Mouse (Mus musculus) CD4-positive, CD25-positive, alpha-beta regulatory T cell, adult 2 months (primary cell): ENCODE results near the gene Rint1.
"Not testable (repeated sequence)": the region's sequence is repeated elsewhere in the genome, so short reads cannot be mapped to it uniquely, and the experiment has no call there.

ENCODE experiments used
- DNase-seq: peaks from one replicate; pipeline ENCODE4 v3.0.0-alpha.2; 2012; ENCODE audit warnings: low read depth, low spot score

Gene Rint1

DNA sequence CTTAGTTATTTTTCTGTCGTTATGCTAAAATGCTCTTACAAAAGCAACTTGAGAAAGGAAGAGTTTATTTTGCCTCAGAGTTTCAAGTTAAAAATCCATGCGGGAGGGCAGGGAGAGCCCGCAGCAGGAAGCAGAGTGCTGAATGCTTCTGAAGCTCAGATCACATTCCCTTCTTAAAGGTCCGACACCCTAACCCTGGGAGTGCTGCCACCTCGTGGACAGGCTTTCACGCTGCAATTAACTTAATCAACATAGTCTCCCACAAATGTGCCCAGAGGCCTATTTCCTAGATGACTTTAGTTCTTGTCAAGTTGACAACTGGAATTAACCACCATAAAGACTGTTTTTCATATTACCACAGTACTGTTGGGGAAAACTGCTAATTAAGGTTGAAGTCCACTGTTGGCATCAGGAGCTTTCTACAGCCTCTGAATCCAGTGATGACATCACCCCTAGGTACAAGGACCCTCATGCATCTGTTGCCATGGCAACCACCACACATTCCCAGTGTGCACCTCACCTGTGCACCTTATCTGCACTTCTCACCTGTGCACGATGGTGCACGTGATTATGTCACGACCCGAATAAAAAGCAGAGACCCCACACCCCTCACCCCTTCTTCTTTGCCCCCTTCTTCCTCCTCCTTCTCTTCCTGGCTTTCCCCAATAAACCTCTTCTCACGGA is 39.0 kb downstream of the Rint1 start:
- DNase-seq, result peak; percentile 84

DNA sequence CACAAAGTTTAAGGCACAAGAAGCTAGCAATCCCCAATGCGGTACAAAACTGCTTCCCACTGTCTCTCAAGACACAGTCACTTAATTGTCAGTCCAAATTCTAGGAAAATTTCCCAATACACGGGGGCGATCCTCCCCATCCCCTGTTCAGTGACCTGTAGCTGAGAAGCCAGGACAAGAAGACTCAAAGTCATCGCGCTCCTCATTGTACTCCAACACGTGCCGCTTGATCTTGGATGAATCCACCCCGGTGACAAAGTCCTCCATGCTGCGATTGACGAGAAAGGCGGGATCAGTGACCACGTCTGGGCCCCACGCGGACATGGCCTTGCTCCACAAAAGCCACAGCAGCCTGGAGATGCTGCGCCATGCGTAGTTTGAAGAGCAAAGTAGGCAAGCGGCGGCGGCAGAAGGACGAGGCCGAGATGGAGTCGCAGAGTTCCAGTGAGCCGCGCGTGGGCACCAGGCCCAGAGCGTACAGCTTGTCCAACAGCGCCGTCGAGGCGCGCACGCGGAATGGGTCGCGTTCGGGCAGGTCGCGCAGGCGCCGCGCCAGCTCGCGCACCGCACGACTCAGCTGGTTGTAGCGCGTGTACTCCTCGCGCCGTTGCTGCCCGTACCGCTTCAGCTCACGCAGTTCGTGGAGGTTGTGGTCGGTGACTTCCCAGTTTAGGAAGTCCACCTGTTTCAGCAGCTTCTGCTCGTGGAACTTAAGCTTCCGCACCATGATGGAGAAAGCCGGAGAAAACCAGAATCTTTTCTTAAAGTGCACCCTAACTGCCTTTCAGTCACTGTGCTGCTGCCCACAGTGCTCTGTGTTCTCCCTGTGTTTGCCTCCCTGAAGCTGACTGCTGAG is 43.6 kb downstream of the Rint1 start:
- DNase-seq, result no peak

DNA sequence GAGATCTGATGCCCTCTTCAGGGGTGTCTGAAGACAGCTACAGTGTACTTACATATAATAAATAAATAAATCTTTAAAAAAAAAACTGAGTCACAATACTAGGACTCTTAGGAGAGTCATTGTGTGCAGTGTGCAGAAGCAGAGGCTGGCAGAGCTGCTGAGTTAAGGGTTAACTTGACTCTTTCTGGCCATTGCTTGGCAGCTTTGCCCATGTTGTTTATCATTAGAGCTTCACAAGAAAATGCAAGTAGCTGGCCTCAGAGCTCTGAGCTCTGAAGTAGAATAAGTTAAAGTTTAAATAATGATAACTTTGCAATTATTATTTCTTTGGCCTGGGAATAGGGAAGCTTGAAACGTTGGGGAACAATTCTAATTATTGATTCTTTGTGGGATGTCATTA is 48.2 kb downstream of the Rint1 start:
- not testable (repeated sequence) for DNase-seq

DNA sequence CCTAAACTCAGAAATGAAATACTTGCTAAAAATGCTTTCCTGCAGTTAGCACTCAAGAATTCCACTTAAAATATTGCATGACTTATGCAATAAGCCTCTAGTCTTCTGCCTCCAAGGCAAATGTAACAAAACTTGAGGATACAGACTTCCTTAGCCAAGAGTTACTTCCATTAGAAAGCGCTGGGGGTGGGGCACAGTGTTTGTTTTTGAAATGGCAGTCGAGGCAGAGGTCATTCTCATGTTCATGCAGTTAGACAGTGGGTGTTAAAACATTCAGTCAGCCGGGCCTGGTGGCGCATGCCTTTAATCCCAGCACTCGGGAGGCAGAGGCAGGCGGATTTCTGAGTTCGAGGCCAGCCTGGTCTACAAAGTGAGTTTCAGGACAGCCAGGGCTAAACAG is 50.6 kb downstream of the Rint1 start:
- no peak for DNase-seq

DNA sequence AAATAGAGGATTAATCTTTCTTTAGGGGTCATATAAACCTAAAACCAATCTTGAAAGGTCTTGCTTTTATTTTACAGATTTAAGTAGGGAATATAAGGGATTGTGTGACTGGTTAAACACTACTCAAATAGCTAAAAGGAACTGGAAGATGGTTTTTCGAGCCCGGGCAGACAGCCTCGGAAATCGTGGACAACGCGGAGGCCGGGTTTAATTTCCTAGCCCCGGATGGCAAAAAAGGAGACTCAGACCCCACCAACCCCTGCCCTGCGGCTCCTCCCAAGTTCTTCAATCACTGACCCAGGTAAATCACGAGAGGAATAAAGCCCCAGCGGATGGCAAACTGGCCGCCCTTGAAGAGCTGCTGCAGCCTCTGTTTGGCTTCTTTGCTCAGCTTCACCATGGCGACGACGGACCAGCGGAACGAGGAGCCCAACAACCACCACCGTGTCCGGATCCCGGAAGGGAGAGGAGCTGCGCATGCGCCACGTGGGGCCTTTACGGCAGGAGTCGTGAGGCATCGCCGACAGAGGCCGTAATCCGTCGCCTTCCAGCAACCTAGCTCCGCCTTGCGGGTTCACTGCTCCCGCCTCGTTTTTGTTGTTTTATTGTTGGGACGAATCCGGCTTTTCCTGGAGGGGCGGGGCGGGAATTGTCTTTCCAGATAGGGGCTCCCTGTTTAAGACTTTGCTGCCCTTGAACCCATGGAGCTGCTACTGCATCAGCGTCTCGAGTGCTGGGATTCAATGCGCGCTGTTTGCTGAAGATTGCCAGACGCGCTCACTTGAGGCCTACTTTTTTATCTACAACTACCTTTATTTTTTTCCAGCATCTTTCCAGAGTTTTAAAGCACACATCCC is 56.4 kb downstream of the Rint1 start, which contains the start of gene Tomm7:
TSS of gene Tomm7 (minus strand) at position 488 of the 857 bp plus-strand sequence.
- DNase-seq, result peak; percentile 97

DNA sequence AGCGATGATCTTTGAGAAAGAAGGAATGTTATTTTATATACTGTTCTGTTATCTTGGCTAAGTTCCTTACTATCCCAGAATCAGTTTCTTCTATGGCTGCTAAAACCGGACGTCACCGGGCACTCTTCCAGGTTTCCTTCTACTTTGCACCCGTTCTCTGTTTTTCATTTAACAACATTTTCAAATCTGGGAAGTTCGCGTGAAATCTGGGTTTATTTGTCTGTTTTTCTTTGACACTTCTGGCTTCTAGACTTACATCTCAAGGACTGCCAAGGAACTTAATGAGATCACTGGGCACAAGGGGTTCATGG is 57.0 kb downstream of the Rint1 start:
- peak; percentile 9 for DNase-seq

DNA sequence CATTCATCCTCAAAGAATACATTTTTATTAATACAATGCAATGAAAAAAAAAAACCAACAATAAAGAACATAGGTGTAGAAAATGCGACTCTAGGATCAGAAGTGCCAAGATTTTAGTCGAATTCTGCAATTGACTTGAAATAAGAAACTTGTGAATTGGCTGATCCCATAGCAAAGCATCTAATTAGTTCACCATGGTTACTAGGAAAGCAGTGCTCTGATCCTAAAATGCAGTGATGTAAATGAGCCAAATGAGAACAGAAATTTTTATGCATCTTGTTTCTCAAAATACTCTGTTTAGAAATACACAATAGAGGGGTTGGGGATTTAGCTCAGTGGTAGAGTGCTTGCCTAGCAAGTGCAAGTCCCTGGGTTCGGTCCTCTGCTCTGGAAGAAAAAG is 57.6 kb downstream of the Rint1 start:
- no peak for DNase-seq

DNA sequence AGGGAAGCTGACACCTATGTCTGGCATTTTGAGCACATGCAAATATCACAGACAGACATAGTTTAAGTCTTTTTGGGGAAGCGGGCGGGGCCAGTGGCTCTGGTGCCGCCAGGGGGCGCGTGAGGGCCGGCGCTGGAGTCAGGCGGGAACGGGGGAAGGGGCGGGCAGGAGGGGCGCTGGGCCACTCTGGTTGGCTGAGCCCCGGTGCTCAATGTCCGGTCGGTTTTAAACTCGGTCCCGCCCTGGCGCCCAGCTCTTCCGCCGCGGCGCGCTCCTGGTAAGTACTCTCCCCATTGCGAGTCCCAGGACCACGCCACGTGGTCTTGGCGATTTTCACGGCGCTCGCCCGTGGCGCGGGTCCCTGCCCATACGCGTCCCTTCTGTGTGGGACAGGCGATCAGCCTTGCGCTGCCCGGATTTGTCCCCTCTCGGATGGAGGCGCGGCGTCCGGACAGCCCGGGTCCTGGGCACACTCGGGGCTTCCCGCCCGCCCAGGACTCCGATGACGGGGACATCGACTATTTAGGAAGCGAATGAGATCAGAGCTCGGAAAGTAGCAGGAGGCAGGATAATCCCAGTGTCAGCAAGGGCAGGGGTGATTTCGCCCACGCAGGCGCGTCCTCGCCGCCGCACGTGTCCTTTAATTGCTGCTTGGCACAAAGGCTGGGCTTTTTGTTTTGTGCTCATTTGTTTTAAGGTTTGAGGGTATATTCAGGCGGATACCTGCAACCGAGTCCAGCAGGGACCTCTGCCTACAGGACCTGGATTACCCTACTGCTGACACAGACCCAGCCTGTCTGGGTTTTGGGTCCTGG is 63.0 kb downstream of the Rint1 start:
- peak; percentile 93 for DNase-seq

DNA sequence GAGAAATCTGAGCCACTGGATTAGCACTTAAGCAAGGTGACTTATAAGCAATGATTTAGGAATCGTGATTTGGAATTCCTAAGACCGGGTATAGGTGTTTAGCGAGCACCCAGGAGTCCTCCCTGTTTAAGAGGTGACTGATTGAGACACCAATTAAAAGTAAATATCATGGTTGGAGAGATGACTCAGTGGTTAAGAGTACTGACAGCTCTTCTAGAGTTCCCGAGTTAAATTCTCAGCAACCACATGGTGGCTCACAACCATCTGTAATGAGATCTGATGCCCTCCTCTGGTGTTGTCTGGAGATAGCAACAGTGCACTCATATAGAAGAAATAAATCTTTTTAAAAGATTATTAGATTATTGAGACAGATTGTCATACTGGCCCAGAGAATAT is 63.6 kb downstream of the Rint1 start:
- DNase-seq, result peak; percentile 21

DNA sequence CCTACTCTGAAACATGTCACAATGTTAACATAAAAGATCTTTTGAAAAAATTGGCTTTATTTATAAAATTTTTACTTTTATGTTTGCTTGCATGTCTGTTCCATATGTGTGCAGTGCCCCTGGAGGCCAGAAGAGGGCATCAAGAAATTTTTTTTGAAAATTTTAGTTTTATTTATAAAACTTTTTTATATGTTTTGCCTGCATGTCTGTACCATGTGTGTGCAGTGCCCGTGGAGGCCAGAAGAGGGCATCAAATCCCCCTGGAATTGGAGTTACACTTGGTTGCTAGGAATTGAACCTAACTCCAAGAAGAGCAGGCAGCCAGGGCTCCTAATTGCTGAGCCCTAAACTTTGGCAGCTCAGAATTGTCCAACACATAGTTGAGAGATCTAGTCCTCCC is 65.4 kb downstream of the Rint1 start:
- peak; percentile 43 for DNase-seq

DNA sequence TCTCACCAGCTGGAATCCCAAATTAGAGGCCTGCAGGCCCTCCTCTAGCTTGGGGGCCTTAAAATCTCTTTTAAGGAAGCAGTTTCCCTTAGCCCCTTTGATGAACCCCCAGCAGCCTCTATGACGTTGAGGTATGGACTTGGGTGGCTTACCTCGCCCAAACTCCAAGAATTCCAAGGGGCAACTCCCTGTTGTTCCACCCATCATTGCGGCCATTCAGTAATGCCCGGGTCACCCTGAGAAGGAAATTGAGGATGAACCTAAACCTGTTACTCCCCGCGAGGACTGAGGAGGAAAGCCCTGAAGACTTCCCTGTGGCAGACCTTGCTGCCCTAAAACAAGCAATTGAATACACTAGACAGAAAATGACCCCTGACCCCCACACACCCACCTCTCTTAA is 68.0 kb downstream of the Rint1 start:
- no peak for DNase-seq

DNA sequence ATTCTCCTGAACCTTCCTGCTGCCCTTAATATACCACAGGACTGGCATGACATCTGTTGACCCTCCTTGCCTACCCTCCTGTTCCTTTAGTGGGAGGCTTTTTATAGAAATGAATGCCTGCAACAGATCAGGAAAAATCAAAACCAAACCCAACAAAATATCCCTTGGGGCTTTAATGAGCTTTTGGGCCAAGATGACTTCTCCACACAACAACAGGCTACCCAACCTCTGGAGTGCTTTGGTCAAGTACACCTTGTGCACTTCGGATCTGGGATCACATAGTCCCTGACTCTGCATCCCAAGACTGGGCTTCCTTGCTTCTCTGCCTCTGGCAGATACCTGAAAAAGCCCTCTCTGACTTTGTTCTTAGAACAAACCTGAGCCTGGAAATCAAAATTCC is 68.7 kb downstream of the Rint1 start:
- DNase-seq, result no peak

DNA sequence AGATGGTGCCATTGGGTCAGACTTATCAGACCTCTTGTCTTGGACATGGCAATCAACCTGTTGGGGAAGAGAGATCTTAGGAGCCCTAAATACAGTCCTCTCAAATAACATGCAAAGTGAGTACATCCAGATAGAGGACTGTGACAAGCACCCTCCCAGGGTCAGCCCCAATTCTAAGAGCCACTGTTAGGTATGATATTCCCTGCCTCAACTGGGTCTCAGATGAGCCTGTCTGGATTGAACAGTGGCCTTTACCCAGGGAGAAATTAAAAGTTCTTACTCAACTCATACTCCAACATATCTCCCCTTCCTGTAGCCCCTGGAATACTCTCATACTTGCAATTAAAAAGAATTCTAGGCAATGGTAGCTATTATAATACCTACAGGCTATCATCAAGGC is 69.7 kb downstream of the Rint1 start:
- DNase-seq, result no peak

DNA sequence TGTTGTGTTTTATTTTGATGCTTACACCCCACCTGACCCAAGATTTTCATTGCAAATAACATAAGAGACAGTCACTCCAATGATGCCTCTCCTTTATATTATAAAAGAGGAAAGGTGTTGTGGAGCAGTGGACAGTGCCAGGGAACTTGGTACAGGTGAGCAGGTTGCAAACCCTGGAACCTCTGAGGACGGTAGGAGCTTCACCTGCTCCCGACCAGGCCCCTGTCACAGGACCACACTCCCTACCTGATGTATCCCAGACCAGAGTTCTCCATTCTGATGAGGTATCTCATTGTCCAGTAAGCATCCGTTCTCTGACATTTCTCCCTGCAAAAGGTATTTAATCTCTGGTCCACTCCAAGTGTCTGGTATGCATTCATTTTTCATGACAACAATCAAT is 70.5 kb downstream of the Rint1 start:
- no peak for DNase-seq

DNA sequence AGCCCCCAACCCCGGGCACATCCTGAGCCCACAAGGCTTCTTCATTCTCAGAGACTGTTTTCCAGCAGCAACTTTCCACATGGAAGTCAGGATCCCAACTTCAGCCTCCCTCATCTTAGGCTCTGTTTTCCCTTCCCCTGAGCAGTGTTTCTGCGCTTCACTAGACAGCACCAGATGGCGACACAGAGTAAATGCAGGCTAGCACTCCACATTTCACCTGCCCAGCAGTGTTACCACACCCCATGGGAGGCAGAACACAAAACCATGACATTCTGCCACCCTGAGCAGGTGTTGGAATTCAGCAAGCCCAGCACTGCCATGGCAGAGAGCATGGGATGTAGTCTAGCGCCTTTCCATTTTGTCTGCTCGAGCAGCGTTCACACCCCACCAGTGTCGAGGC is 71.1 kb downstream of the Rint1 start:
- DNase-seq, result no peak

DNA sequence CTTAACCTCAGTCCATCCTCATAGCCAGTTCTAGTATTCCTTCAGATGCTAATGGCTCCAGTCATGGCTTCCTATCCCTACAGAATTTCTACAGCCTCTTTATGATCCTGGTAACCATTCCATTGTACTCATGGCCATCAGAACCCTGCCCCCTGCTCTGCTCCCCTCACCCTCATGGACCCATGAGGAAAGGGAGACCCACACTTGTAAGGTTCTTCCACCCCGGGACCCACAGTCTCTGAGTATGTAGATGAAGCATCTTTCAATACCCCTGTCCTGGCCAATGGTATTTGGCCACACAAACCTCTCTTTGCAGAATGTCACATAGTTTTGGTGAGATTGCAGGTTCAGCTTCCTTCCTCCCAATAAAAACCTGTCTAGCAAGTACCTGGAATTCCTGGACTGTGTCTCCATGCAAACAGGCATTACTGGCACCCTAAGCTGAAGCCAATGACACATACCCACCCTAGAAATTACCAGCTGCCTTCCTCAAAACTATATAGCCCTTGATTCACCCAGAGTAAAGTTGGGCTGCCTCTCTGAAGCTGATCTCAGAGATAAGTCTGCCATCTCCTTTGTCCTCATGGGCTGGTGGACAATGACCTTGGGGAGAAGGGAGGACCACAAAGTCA is 71.7 kb downstream of the Rint1 start:
- DNase-seq, result no peak

DNA sequence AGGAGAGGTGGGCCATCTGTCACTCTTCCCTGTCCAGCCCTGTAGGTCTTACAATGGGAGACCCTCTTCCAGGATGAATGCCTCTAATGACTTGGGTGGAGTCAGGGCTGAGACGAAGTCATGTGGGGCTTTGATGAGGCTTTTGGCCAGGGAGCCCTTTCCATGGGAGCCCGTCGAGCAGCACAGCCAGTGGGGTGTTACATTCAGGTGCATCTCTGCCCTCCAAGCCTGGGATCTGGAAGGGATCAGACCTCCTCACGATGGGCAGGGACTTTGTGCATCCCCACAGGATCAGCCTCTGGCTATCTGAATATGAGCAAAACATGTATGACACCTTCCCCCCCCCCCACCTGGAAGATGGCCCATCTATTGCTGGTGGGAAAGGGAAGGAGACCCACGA is 72.4 kb downstream of the Rint1 start:
- no peak for DNase-seq

DNA sequence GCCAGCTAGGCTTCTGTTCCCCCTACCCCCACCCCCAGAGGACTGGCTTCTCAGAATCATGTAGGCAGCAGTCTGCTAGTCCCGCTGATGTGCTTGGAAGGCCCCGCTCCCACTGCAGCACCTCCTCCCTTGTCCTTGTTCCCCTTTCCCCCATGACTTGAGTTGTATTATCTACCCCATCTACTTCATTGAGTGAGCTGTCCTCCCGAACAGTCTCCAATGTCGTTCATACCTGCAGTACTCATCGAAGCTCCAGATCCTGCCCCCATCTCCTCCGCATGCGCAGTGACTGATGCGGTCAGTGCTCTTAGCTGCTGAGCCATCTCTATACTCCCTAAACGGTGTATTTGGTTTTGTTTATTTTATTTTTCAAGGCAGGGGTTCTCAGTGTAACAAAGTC is 74.2 kb downstream of the Rint1 start:
- DNase-seq, result no peak

DNA sequence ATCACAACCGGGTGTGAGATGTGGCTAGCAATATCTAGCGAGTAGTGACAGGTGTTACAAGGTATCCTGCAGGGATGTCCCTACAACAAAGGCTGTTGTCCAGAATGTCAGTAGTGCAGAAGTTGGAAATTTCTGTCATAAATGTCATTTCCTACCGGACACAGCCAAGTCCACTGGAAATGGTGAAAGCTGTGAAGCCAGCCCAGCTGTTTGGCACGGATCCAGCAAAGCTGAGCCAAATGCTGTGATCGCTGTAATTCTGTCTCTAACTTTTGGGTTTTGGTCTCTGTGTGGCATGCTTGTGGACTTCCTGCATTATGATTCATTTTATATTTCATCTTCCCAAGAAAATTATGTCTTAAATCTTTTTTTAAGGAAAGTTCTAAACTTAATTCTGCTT is 74.8 kb downstream of the Rint1 start:
- no peak for DNase-seq

DNA sequence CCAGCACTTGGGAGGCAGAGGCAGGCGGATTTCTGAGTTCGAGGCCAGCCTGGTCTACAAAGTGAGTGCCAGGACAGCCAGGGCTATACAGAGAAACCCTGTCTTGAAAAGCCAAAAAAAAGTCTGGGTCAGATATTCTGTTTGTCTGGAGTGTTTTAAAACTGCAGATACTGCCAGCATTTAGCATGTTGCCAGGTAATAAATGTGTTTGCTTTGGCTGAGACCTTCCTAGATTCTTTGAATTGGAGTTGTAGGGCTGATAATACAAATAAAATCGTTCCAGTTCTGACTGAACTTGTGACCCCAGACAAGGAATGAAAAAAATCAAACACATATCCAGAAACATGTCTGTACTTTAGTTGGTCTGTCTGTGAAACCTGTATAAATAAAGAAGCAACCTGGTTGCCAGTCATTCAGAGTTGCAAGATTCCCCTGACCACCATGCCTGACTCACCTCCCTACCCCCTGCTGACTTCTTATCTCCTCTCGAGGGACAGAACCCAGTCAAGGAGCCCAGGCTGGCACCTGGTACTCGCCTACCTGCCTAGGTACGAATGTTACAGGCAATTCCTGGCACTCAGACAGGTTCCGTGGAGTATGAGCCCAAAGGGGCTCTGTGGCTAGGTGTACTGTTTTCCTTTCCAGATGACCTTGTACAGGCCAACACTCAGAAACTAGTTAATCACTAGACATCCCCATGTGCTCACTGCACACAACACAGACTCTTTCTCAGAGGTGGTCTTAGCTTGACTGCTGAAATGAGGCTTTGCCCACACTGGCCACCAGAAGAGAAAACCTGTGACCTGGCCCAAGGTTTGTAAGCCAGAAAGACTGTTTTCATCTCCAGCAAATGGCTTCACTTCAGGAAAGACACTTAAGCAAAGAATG is 75.9 kb downstream of the Rint1 start:
- no peak for DNase-seq
